Mouse (Mus musculus): ENCODE measurements around the gene Rtn4rl1. TPM values are rescaled to one million over a fixed set of nuclear protein-coding genes. Genes with fewer than 3 reads are reported as not detected.

Rtn4rl1 gene
- polyA plus RNA-seq, 1 experiment from 2014 or later: 2.0 TPM

- H3K9ac ChIP-seq (replicated peaks; ENCODE audit: low read length): no peak overlapping the region
- no peak for DNase-seq (ENCODE audit: low spot score)
- no peak overlapping the region for H3K4me2 ChIP-seq (ENCODE audit: low read depth, low read length)
- H3K27ac ChIP-seq (replicated peaks; ENCODE audit: low read depth, low read length): no peak overlapping the region
- no peaks in the 10 kb centered on the region for H3K27me3 ChIP-seq (ENCODE audit: control insufficient read depth, insufficient read depth, low read length)
- 40% methylated on average over 5 of the region's 5 CpGs for WGBS
- H3K4me3 ChIP-seq (ENCODE audit: low read depth, low read length): no peak overlapping the region
- no peaks in the 10 kb centered on the region for H3K36me3 ChIP-seq (replicated peaks; ENCODE audit: control insufficient read depth, insufficient read depth, low read depth, low read length)
- no peaks in the 10 kb centered on the region; the same call in none of the 2 replicates for H3K4me1 ChIP-seq (ENCODE audit: control insufficient read depth, insufficient read depth, low read length)
- no peaks in the 10 kb centered on the region for H3K9me3 ChIP-seq (replicated peaks; ENCODE audit: control insufficient read depth, low read length)
- no peak for ATAC-seq (replicated peaks; ENCODE audit: insufficient number of reproducible peaks, low FRiP score, low TSS enrichment, low read depth)
These were observed 69.2 kb downstream of the Rtn4rl1 start for GRCm38 (mm10) chr11:75262791-75263190.

GRCm38 (mm10) chr11:75263274-75263963 lies 69.8 kb downstream of the Rtn4rl1 start:
- H3K36me3 ChIP-seq (replicated peaks; ENCODE audit: control insufficient read depth, insufficient read depth, low read depth, low read length): no peaks in the 10 kb centered on the region
- no peak overlapping the region for H3K9ac ChIP-seq (replicated peaks; ENCODE audit: low read length)
- no peak overlapping the region for H3K4me2 ChIP-seq (ENCODE audit: low read depth, low read length)
- WGBS: 51% methylated on average over 15 of the region's 15 CpGs
- peak; percentile 27 for DNase-seq (ENCODE audit: low spot score)
- no peaks in the 10 kb centered on the region for H3K27me3 ChIP-seq (ENCODE audit: control insufficient read depth, insufficient read depth, low read length)
- H3K4me1 ChIP-seq (ENCODE audit: control insufficient read depth, insufficient read depth, low read length): no peaks in the 10 kb centered on the region; the same call in none of the 2 replicates
- no peak; the same call in 1 of the 2 replicates for ATAC-seq (replicated peaks; ENCODE audit: insufficient number of reproducible peaks, low FRiP score, low TSS enrichment, low read depth)
- no peak overlapping the region for H3K4me3 ChIP-seq (ENCODE audit: low read depth, low read length)
- H3K27ac ChIP-seq (replicated peaks; ENCODE audit: low read depth, low read length): no peak overlapping the region
- H3K9me3 ChIP-seq (replicated peaks; ENCODE audit: control insufficient read depth, low read length): no peaks in the 10 kb centered on the region

GRCm38 (mm10) chr11:75263964-75264312 lies 70.4 kb downstream of the Rtn4rl1 start:
- Histone ChIP-seq H3K4me1 (ENCODE audit: control insufficient read depth, insufficient read depth, low read length) (no peaks in the 10 kb centered on the region; the same call in none of the 2 replicates), H3K9me3 (replicated peaks; ENCODE audit: control insufficient read depth, low read length) (no peaks in the 10 kb centered on the region), H3K36me3 (replicated peaks; ENCODE audit: control insufficient read depth, insufficient read depth, low read depth, low read length) (no peaks in the 10 kb centered on the region), H3K4me3 (ENCODE audit: low read depth, low read length) (no peak overlapping the region), H3K4me2 (ENCODE audit: low read depth, low read length) (no peak overlapping the region), H3K27ac (replicated peaks; ENCODE audit: low read depth, low read length) (no peak overlapping the region), H3K9ac (replicated peaks; ENCODE audit: low read length) (no peak overlapping the region), H3K27me3 (ENCODE audit: control insufficient read depth, insufficient read depth, low read length) (no peaks in the 10 kb centered on the region)
- ATAC-seq (replicated peaks; ENCODE audit: insufficient number of reproducible peaks, low FRiP score, low TSS enrichment, low read depth): 0 out of 2 replicates have a peak, but pooled peaks have one; percentile 45
- no peak for DNase-seq (ENCODE audit: low spot score)
- WGBS: 46% methylated on average over 6 of the region's 6 CpGs

DNA sequence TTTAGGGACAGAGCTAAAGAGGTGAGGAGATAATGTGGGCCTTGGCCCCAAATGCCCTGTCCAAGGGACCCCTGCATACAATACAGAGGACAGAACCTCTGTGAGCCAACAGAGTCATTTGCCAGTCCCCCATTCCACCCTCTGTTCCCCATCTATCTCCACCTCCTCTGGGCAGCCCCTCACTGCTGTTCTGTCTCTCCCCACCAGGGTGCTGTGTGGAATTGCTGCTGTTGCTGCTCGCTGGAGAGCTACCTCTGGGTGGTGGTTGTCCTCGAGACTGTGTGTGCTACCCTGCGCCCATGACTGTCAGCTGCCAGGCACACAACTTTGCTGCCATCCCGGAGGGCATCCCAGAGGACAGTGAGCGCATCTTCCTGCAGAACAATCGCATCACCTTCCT lies 71.0 kb downstream of the Rtn4rl1 start:
- Histone ChIP-seq H3K4me2 (ENCODE audit: low read depth, low read length) (no peak overlapping the region), H3K9me3 (replicated peaks; ENCODE audit: control insufficient read depth, low read length) (no peaks in the 10 kb centered on the region), H3K4me3 (ENCODE audit: low read depth, low read length) (no peak overlapping the region), H3K4me1 (ENCODE audit: control insufficient read depth, insufficient read depth, low read length) (no peaks in the 10 kb centered on the region; the same call in none of the 2 replicates), H3K27me3 (ENCODE audit: control insufficient read depth, insufficient read depth, low read length) (no peaks in the 10 kb centered on the region), H3K27ac (replicated peaks; ENCODE audit: low read depth, low read length) (no peak overlapping the region), H3K36me3 (replicated peaks; ENCODE audit: control insufficient read depth, insufficient read depth, low read depth, low read length) (no peaks in the 10 kb centered on the region), H3K9ac (replicated peaks; ENCODE audit: low read length) (no peak overlapping the region)
- 90% methylated on average over 6 of the region's 6 CpGs for WGBS
- no peak for ATAC-seq (replicated peaks; ENCODE audit: insufficient number of reproducible peaks, low FRiP score, low TSS enrichment, low read depth)
- no peak for DNase-seq (ENCODE audit: low spot score)

DNA sequence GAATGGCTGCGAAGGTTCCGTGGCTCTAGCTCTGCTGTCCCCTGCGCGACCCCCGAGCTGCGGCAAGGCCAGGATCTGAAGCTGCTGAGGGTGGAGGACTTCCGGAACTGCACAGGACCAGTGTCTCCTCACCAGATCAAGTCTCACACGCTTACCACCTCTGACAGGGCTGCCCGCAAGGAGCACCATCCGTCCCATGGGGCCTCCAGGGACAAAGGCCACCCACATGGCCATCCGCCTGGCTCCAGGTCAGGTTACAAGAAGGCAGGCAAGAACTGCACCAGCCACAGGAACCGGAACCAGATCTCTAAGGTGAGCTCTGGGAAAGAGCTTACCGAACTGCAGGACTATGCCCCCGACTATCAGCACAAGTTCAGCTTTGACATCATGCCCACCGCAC lies 72.0 kb downstream of the Rtn4rl1 start:
- H3K27ac ChIP-seq (replicated peaks; ENCODE audit: low read depth, low read length): no peak overlapping the region
- H3K4me1 ChIP-seq (ENCODE audit: control insufficient read depth, insufficient read depth, low read length): no peaks in the 10 kb centered on the region; the same call in none of the 2 replicates
- no peaks in the 10 kb centered on the region for H3K27me3 ChIP-seq (ENCODE audit: control insufficient read depth, insufficient read depth, low read length)
- no peak overlapping the region for H3K4me3 ChIP-seq (ENCODE audit: low read depth, low read length)
- no peak overlapping the region for H3K9ac ChIP-seq (replicated peaks; ENCODE audit: low read length)
- peak; percentile 33 for DNase-seq (ENCODE audit: low spot score)
- WGBS: 46% methylated on average over 15 of the region's 15 CpGs
- no peak for ATAC-seq (replicated peaks; ENCODE audit: insufficient number of reproducible peaks, low FRiP score, low TSS enrichment, low read depth)
- no peak overlapping the region for H3K4me2 ChIP-seq (ENCODE audit: low read depth, low read length)
- H3K9me3 ChIP-seq (replicated peaks; ENCODE audit: control insufficient read depth, low read length): no peaks in the 10 kb centered on the region
- H3K36me3 ChIP-seq (replicated peaks; ENCODE audit: control insufficient read depth, insufficient read depth, low read depth, low read length): no peaks in the 10 kb centered on the region

DNA sequence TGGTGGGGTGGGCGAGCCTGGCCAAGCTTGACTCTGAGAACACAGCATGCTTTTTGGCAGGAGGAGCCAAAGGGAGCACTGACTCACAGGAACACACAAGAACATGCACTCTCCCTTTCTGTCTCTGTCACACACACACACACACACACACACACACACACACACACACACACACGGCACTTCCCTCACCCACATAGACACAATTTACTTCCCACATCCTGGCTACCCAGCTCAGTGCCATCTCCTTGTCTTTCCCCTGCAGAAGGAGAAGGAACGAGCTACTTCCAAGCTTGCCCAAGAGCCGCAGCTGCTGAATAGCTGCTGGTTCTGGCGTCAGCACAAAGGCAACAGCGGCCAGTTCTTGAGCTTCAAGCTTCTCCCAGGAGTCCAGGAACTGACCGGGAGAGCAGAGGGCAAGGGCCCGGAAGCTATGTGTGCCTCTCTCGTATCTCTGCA lies 74.3 kb downstream of the Rtn4rl1 start:
- no peaks in the 10 kb centered on the region for H3K9me3 ChIP-seq (replicated peaks; ENCODE audit: control insufficient read depth, low read length)
- peak overlapping the region; percentile 18; the same call in 1 of the 2 replicates for H3K9ac ChIP-seq (replicated peaks; ENCODE audit: low read length)
- no peak for DNase-seq (ENCODE audit: low spot score)
- H3K4me2 ChIP-seq (ENCODE audit: low read depth, low read length): no peak overlapping the region
- ATAC-seq (replicated peaks; ENCODE audit: insufficient number of reproducible peaks, low FRiP score, low TSS enrichment, low read depth): no peak
- H3K27ac ChIP-seq (replicated peaks; ENCODE audit: low read depth, low read length): no peak overlapping the region
- WGBS: 33% methylated on average over 9 of the region's 9 CpGs
- H3K4me3 ChIP-seq (ENCODE audit: low read depth, low read length): no peak overlapping the region
- H3K36me3 ChIP-seq (replicated peaks; ENCODE audit: control insufficient read depth, insufficient read depth, low read depth, low read length): no peaks in the 10 kb centered on the region
- no peaks in the 10 kb centered on the region; the same call in none of the 2 replicates for H3K4me1 ChIP-seq (ENCODE audit: control insufficient read depth, insufficient read depth, low read length)
- no peaks in the 10 kb centered on the region for H3K27me3 ChIP-seq (ENCODE audit: control insufficient read depth, insufficient read depth, low read length)

DNA sequence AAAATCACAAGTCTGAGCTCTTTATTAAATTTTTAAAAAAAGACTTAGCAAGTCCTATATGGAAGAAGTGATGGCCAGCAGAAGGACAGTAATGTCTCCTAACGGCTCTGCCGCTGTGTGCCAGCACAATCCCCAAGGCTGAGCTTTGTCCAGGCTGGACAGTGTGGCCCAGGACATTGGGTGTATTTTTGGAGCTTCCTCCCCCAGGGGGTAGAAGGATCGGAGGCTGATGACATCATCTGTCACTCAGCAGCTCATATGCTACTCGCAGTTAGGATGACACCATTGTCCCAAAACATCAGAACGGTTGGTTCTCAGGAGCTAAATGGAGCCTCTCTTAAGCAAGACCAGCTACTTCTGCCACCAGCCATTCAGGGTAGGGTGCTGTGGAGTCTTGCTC lies 74.9 kb downstream of the Rtn4rl1 start:
- WGBS: 54% methylated on average over 5 of the region's 5 CpGs
- H3K4me3 ChIP-seq (ENCODE audit: low read depth, low read length): no peak overlapping the region
- no peak overlapping the region for H3K4me2 ChIP-seq (ENCODE audit: low read depth, low read length)
- no peak overlapping the region for H3K27ac ChIP-seq (replicated peaks; ENCODE audit: low read depth, low read length)
- ATAC-seq (replicated peaks; ENCODE audit: insufficient number of reproducible peaks, low FRiP score, low TSS enrichment, low read depth): no peak
- no peaks in the 10 kb centered on the region for H3K27me3 ChIP-seq (ENCODE audit: control insufficient read depth, insufficient read depth, low read length)
- no peaks in the 10 kb centered on the region for H3K36me3 ChIP-seq (replicated peaks; ENCODE audit: control insufficient read depth, insufficient read depth, low read depth, low read length)
- H3K9ac ChIP-seq (replicated peaks; ENCODE audit: low read length): no peak overlapping the region
- H3K9me3 ChIP-seq (replicated peaks; ENCODE audit: control insufficient read depth, low read length): no peaks in the 10 kb centered on the region
- no peak for DNase-seq (ENCODE audit: low spot score)
- no peaks in the 10 kb centered on the region; the same call in none of the 2 replicates for H3K4me1 ChIP-seq (ENCODE audit: control insufficient read depth, insufficient read depth, low read length)

- H3K4me1 ChIP-seq (ENCODE audit: control insufficient read depth, insufficient read depth, low read length): no peaks in the 10 kb centered on the region; the same call in none of the 2 replicates
These were observed 75.6 kb downstream of the Rtn4rl1 start for GRCm38 (mm10) chr11:75269213-75269612.

More at GRCm38 (mm10) chr11:75269213-75269612, 75.6 kb downstream of the Rtn4rl1 start:
- Histone ChIP-seq H3K9me3 (replicated peaks; ENCODE audit: control insufficient read depth, low read length) (no peaks in the 10 kb centered on the region), H3K27ac (replicated peaks; ENCODE audit: low read depth, low read length) (no peak overlapping the region), H3K9ac (replicated peaks; ENCODE audit: low read length) (no peak overlapping the region), H3K27me3 (ENCODE audit: control insufficient read depth, insufficient read depth, low read length) (no peaks in the 10 kb centered on the region), H3K4me2 (ENCODE audit: low read depth, low read length) (no peak overlapping the region), H3K4me3 (ENCODE audit: low read depth, low read length) (no peak overlapping the region), H3K36me3 (replicated peaks; ENCODE audit: control insufficient read depth, insufficient read depth, low read depth, low read length) (no peaks in the 10 kb centered on the region)
- no peak for DNase-seq (ENCODE audit: low spot score)
- no peak for ATAC-seq (replicated peaks; ENCODE audit: insufficient number of reproducible peaks, low FRiP score, low TSS enrichment, low read depth)
- 82% methylated on average over 4 of the region's 4 CpGs for WGBS

Measured in embryonic facial prominence, embryonic 11.5 days (tissue).